Mouse (Mus musculus) heart, postnatal 0 days (tissue): Measurements from ENCODE around the gene Gm21731.
"Not testable (repeated sequence)": the region's sequence is repeated elsewhere in the genome, so short reads cannot be mapped to it uniquely, and the experiment has no call there.

ENCODE experiments used
- CTCF ChIP-seq: IDR thresholded peaks from 2 replicates; pipeline ENCODE4 v1.5.1; 2016; ENCODE audit warnings: antibody characterized with exemption, control low read depth, low read depth
- EP300 ChIP-seq: IDR thresholded peaks from 2 replicates; pipeline ENCODE4 v1.6.1; 2016; ENCODE audit warnings: antibody characterized with exemption, low read depth

- not testable (repeated sequence) for TF ChIP-seq CTCF, EP300
These were observed at the start of gene Gm21731 for GRCm38 (mm10) chr13:120238811-120239210.
